Mouse (Mus musculus): ENCODE data around the gene Tctex1d1.

Tctex1d1 gene

GRCm38 (mm10) chr4:102988526-102988925 is 10.1 kb downstream of the Tctex1d1 start:
- no peak for DNase-seq (ENCODE audit: low read depth, low spot score)

- DNase-seq (ENCODE audit: low read depth, low spot score), result no peak
Measured at GRCm38 (mm10) chr4:102989391-102989790, 11.0 kb downstream of the Tctex1d1 start.

- DNase-seq (ENCODE audit: low read depth, low spot score), result no peak
Measured at GRCm38 (mm10) chr4:102990016-102990415, 11.6 kb downstream of the Tctex1d1 start.

- DNase-seq (ENCODE audit: low read depth, low spot score), result no peak
Measured at GRCm38 (mm10) chr4:102990595-102991340, 12.4 kb downstream of the Tctex1d1 start.

- DNase-seq (ENCODE audit: low read depth, low spot score), result no peak
Measured at GRCm38 (mm10) chr4:102991685-102992084, 13.3 kb downstream of the Tctex1d1 start.

GRCm38 (mm10) chr4:103004681-103005080 is 26.3 kb downstream of the Tctex1d1 start:
- DNase-seq (ENCODE audit: low read depth, low spot score), result no peak

GRCm38 (mm10) chr4:103005190-103005945 is 27.0 kb downstream of the Tctex1d1 start:
- no peak for DNase-seq (ENCODE audit: low read depth, low spot score)

GRCm38 (mm10) chr4:103006266-103006665 is 27.9 kb downstream of the Tctex1d1 start:
- DNase-seq (ENCODE audit: low read depth, low spot score), result no peak

GRCm38 (mm10) chr4:103006943-103007418 is 28.6 kb downstream of the Tctex1d1 start:
- no peak for DNase-seq (ENCODE audit: low read depth, low spot score)

GRCm38 (mm10) chr4:103010734-103011133 is 32.3 kb downstream of the Tctex1d1 start:
- no peak for DNase-seq (ENCODE audit: low read depth, low spot score)

- DNase-seq (ENCODE audit: low read depth, low spot score), result no peak
Measured at GRCm38 (mm10) chr4:103011823-103012222, 33.4 kb downstream of the Tctex1d1 start.

- DNase-seq (ENCODE audit: low read depth, low spot score), result no peak
Measured at GRCm38 (mm10) chr4:103013490-103013889, 35.1 kb downstream of the Tctex1d1 start.

GRCm38 (mm10) chr4:103026621-103027020 is 48.2 kb downstream of the Tctex1d1 start, which contains the start of gene Insl5:
Insl5 (minus strand) TSS chr4:103026842.
- no peak for DNase-seq (ENCODE audit: low read depth, low spot score)

- DNase-seq (ENCODE audit: low read depth, low spot score), result no peak
Measured at GRCm38 (mm10) chr4:103027745-103028144, 49.3 kb downstream of the Tctex1d1 start.

- no peak for DNase-seq (ENCODE audit: low read depth, low spot score)
Measured at GRCm38 (mm10) chr4:103028177-103029088, 50.0 kb downstream of the Tctex1d1 start.

- no peak for DNase-seq (ENCODE audit: low read depth, low spot score)
Measured at GRCm38 (mm10) chr4:103039103-103039837, 60.9 kb downstream of the Tctex1d1 start.

- no peak for DNase-seq (ENCODE audit: low read depth, low spot score)
Measured at GRCm38 (mm10) chr4:103039838-103040191, 61.4 kb downstream of the Tctex1d1 start.

GRCm38 (mm10) chr4:103042997-103043396 is 64.6 kb downstream of the Tctex1d1 start:
- DNase-seq (ENCODE audit: low read depth, low spot score), result no peak

GRCm38 (mm10) chr4:103048046-103048445 is 69.6 kb downstream of the Tctex1d1 start:
- DNase-seq (ENCODE audit: low read depth, low spot score), result no peak

Data from WW6 (cell line).